Mouse (Mus musculus): ENCODE data around the gene Lhx5. TPM values are rescaled to one million over a fixed set of nuclear protein-coding genes. Genes with fewer than 3 reads are reported as not detected.

Gene Lhx5
- polyA plus RNA-seq, 1 experiment from 2014 or later, result 45.2 TPM

DNA sequence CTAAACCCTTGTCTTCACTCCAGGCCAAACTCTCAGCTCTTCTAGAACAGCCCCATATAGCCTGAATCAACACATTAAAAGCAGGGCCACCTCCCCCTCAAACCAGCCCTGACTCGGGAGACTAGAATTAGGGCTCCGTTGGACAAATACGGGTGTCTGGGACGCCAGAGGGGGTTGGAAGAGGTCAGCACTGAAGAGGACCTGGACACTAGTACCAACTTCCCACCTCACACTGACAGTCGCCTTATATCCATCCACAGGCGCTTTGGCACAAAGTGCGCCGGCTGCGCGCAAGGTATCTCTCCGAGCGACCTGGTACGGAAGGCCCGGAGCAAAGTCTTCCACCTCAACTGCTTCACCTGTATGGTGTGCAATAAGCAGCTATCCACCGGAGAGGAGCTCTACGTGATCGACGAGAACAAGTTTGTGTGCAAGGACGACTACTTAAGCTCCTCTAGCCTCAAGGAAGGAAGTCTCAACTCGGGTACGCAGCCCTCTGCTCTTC, 2.8 kb downstream of the Lhx5 start:
- no peaks in the 10 kb centered on the region for H3K36me3 ChIP-seq
- no peak for ATAC-seq (ENCODE audit: low FRiP score, low read depth)
- peak overlapping the region; percentile 90 for H3K27ac ChIP-seq (replicated peaks)
- WGBS, result 1% methylated on average over 21 of the region's 21 CpGs
- peak overlapping the region; percentile 65 for H3K4me2 ChIP-seq (replicated peaks)
- no peaks in the 10 kb centered on the region for H3K9me3 ChIP-seq
- peaks cover 54% of the 10 kb centered on the region for H3K4me1 ChIP-seq
- peak overlapping the region; percentile 77 for H3K9ac ChIP-seq (replicated peaks)
- peaks cover 97% of the 10 kb centered on the region for H3K27me3 ChIP-seq
- peak overlapping the region; percentile 55 for H3K4me3 ChIP-seq

- Histone ChIP-seq H3K9ac (replicated peaks) (peak overlapping the region; percentile 77), H3K9me3 (no peaks in the 10 kb centered on the region), H3K36me3 (no peaks in the 10 kb centered on the region), H3K27me3 (peaks cover 97% of the 10 kb centered on the region), H3K4me1 (peaks cover 62% of the 10 kb centered on the region), H3K4me3 (peak overlapping the region; percentile 55), H3K4me2 (replicated peaks) (peak overlapping the region; percentile 65), H3K27ac (replicated peaks) (peak overlapping the region; percentile 90)
- WGBS, result 1% methylated on average over 43 of the region's 44 CpGs
- no peak for ATAC-seq (ENCODE audit: low FRiP score, low read depth)
Observed at GRCm38 (mm10) chr5:120435006-120435681, 3.6 kb downstream of the Lhx5 start.

- no peaks in the 10 kb centered on the region for H3K9me3 ChIP-seq
- ATAC-seq (ENCODE audit: low FRiP score, low read depth), result no peak
- H3K4me3 ChIP-seq, result peak overlapping the region; percentile 55
- H3K9ac ChIP-seq (replicated peaks), result peak overlapping the region; percentile 77
- H3K27ac ChIP-seq (replicated peaks), result peak overlapping the region; percentile 90
- peak overlapping the region; percentile 65 for H3K4me2 ChIP-seq (replicated peaks)
- under 1% methylated on average over 47 of the region's 47 CpGs for WGBS
- no peaks in the 10 kb centered on the region for H3K36me3 ChIP-seq
- peaks cover 97% of the 10 kb centered on the region for H3K27me3 ChIP-seq
- H3K4me1 ChIP-seq, result peaks cover 65% of the 10 kb centered on the region
Observed at GRCm38 (mm10) chr5:120435731-120436501, 4.4 kb downstream of the Lhx5 start.

- Histone ChIP-seq H3K36me3 (no peaks in the 10 kb centered on the region), H3K27me3 (peaks cover 91% of the 10 kb centered on the region), H3K4me3 (peak overlapping the region; percentile 55), H3K4me1 (peaks cover 60% of the 10 kb centered on the region), H3K9me3 (no peaks in the 10 kb centered on the region), H3K9ac (replicated peaks) (peak overlapping the region; percentile 77), H3K27ac (replicated peaks) (peak overlapping the region; percentile 90), H3K4me2 (replicated peaks) (peak overlapping the region; percentile 65)
- no peak; the same call in 1 of the 2 replicates for ATAC-seq (ENCODE audit: low FRiP score, low read depth)
- 2% methylated on average over 18 of the region's 18 CpGs for WGBS
Observed at GRCm38 (mm10) chr5:120436885-120437495, 5.5 kb downstream of the Lhx5 start.

- peak overlapping the region; percentile 77 for H3K9ac ChIP-seq (replicated peaks)
- H3K9me3 ChIP-seq, result no peaks in the 10 kb centered on the region
- H3K4me3 ChIP-seq, result peak overlapping the region; percentile 55
- no peaks in the 10 kb centered on the region for H3K36me3 ChIP-seq
- ATAC-seq (ENCODE audit: low FRiP score, low read depth), result no peak
- H3K27me3 ChIP-seq, result peaks cover 91% of the 10 kb centered on the region
- peak overlapping the region; percentile 90 for H3K27ac ChIP-seq (replicated peaks)
- under 1% methylated on average over 17 of the region's 17 CpGs for WGBS
- H3K4me2 ChIP-seq (replicated peaks), result peak overlapping the region; percentile 65
- peaks cover 58% of the 10 kb centered on the region for H3K4me1 ChIP-seq
Observed at GRCm38 (mm10) chr5:120437539-120437938, 6.0 kb downstream of the Lhx5 start.

DNA sequence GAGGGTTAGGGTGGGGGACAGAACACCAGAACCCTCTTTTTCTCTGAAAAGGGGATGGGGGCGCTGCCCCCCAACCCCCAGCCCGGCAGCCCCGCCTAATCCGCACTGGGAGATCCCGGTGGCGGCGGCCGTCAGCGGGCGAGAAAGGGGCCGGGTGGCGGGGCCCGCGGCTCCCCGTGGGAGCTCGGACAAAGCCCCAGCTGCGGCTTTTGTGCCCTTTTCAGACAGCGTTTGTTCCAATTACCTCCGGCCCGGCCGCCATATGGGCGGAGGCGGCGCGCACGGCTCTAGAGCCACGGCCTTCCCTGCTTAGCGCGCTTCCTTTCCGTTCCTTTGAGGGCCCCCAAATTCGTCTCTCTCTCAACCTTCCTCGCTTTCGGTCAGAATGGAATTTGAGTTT, 6.5 kb downstream of the Lhx5 start:
- H3K9ac ChIP-seq (replicated peaks), result peak overlapping the region; percentile 77
- WGBS, result 0% methylated on average over 33 of the region's 33 CpGs
- peaks cover 58% of the 10 kb centered on the region for H3K4me1 ChIP-seq

GRCm38 (mm10) chr5:120438469-120438868, 7.0 kb downstream of the Lhx5 start:
- ATAC-seq (ENCODE audit: low FRiP score, low read depth), result no peak
- Histone ChIP-seq H3K9me3 (no peaks in the 10 kb centered on the region), H3K4me3 (peak overlapping the region; percentile 55), H3K36me3 (no peaks in the 10 kb centered on the region), H3K4me1 (peaks cover 58% of the 10 kb centered on the region), H3K27ac (replicated peaks) (peak overlapping the region; percentile 90), H3K27me3 (peaks cover 91% of the 10 kb centered on the region), H3K4me2 (replicated peaks) (peak overlapping the region; percentile 65), H3K9ac (replicated peaks) (peak overlapping the region; percentile 77)
- 3% methylated on average over 13 of the region's 13 CpGs for WGBS

More for the DNA sequence above, 6.5 kb downstream of the Lhx5 start:
- peak overlapping the region; percentile 65 for H3K4me2 ChIP-seq (replicated peaks)
- H3K4me3 ChIP-seq, result peak overlapping the region; percentile 55
- H3K27me3 ChIP-seq, result peaks cover 91% of the 10 kb centered on the region
- ATAC-seq (ENCODE audit: low FRiP score, low read depth), result peak; percentile 50
- no peaks in the 10 kb centered on the region for H3K36me3 ChIP-seq
- H3K9me3 ChIP-seq, result no peaks in the 10 kb centered on the region
- peak overlapping the region; percentile 90 for H3K27ac ChIP-seq (replicated peaks)

- WGBS, result 7% methylated on average over 27 of the region's 27 CpGs
- Histone ChIP-seq H3K27ac (replicated peaks) (peak overlapping the region; percentile 90), H3K36me3 (no peaks in the 10 kb centered on the region), H3K9me3 (no peaks in the 10 kb centered on the region), H3K4me2 (replicated peaks) (peak overlapping the region; percentile 65), H3K4me1 (peaks cover 58% of the 10 kb centered on the region), H3K27me3 (peaks cover 91% of the 10 kb centered on the region), H3K9ac (replicated peaks) (peak overlapping the region; percentile 77), H3K4me3 (peak overlapping the region; percentile 55)
- no peak for ATAC-seq (ENCODE audit: low FRiP score, low read depth)
Observed at GRCm38 (mm10) chr5:120438991-120439710, 7.7 kb downstream of the Lhx5 start.

GRCm38 (mm10) chr5:120439887-120440670, 8.6 kb downstream of the Lhx5 start:
- 8% methylated on average over 61 of the region's 61 CpGs for WGBS
- Histone ChIP-seq H3K27me3 (peaks cover 91% of the 10 kb centered on the region), H3K36me3 (no peaks in the 10 kb centered on the region), H3K4me2 (replicated peaks) (peak overlapping the region; percentile 65), H3K4me1 (peaks cover 50% of the 10 kb centered on the region), H3K27ac (replicated peaks) (peak overlapping the region; percentile 90), H3K9ac (replicated peaks) (peak overlapping the region; percentile 77), H3K9me3 (no peaks in the 10 kb centered on the region), H3K4me3 (peak overlapping the region; percentile 55)
- no peak for ATAC-seq (ENCODE audit: low FRiP score, low read depth)

DNA sequence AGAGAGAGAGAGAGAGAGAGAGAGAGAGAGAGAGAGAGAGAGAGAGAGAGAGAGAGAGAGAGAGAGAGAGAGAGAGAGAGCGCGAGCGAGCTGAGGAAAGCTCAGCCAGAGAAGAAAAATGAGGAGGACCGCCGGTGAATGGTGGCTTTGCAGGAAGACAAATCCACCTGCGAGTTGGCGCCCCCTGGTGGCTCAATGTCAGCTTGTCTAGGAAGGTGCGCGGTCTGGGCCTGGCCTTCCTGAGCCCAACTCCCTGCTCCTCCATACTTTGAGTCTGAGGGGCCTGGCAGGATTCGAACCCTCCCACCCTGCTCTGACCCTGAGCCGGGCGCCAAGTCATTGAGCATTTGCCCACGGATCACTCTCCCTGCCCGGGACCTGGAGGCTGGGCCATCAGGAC, 9.2 kb downstream of the Lhx5 start:
- H3K27ac ChIP-seq (replicated peaks), result no peak overlapping the region; the same call in 1 of the 2 replicates
- peaks cover 45% of the 10 kb centered on the region for H3K4me1 ChIP-seq
- H3K4me3 ChIP-seq, result peak overlapping the region; percentile 55; the same call in 1 of the 2 replicates
- 0 out of 2 replicates have a peak, but pooled peaks have one; percentile 5 for ATAC-seq (ENCODE audit: low FRiP score, low read depth)
- no peaks in the 10 kb centered on the region for H3K36me3 ChIP-seq
- H3K27me3 ChIP-seq, result peaks cover 91% of the 10 kb centered on the region
- H3K9ac ChIP-seq (replicated peaks), result peak overlapping the region; percentile 77
- peak overlapping the region; percentile 65 for H3K4me2 ChIP-seq (replicated peaks)
- 9% methylated on average over 14 of the region's 14 CpGs for WGBS
- H3K9me3 ChIP-seq, result no peaks in the 10 kb centered on the region
